Mouse (Mus musculus): ENCODE measurements at regions not wholly inside any gene's neighbourhood (a gene's known extent, or its start where the extent isn't known, plus 50 kb on each side); places are given as distances from the start of the nearest gene placed in this dataset.

- Histone ChIP-seq H3K36me3 (no peaks in the 10 kb centered on the region), H3K4me1 (peaks cover 19% of the 10 kb centered on the region), H3K9me3 (no peaks in the 10 kb centered on the region), H3K27me3 (replicated peaks) (no peaks in the 10 kb centered on the region), H3K9ac (no peak overlapping the region), H3K4me3 (no peak overlapping the region), H3K27ac (replicated peaks) (peak overlapping the region; percentile 66), H3K4me2 (peak overlapping the region; percentile 14; the same call in 1 of the 2 replicates)
- WGBS, result 34% methylated on average over 16 of the region's 16 CpGs
- no peak; the same call in 1 of the 2 replicates for ATAC-seq (ENCODE audit: extremely low read depth, insufficient number of reproducible peaks, low FRiP score, low TSS enrichment)
These were observed 61.7 kb upstream of the Gm15217 start for GRCm38 (mm10) chr14:46317406-46318045.

- no peak for ATAC-seq (ENCODE audit: extremely low read depth, insufficient number of reproducible peaks, low FRiP score, low TSS enrichment)
- no peaks in the 10 kb centered on the region; the same call in 1 of the 2 replicates for H3K27me3 ChIP-seq (replicated peaks)
- no peak overlapping the region for H3K9ac ChIP-seq
- H3K27ac ChIP-seq (replicated peaks), result no peak overlapping the region
- no peak overlapping the region for H3K4me3 ChIP-seq
- H3K9me3 ChIP-seq, result no peaks in the 10 kb centered on the region
- WGBS, result 91% methylated on average over 3 of the region's 3 CpGs
- no peaks in the 10 kb centered on the region for H3K4me1 ChIP-seq
- no peaks in the 10 kb centered on the region for H3K36me3 ChIP-seq
- H3K4me2 ChIP-seq, result no peak overlapping the region
These were observed 51.1 kb upstream of the Gm15217 start for GRCm38 (mm10) chr14:46328064-46328463.
